Mouse (Mus musculus): ENCODE measurements at regions not wholly inside any gene's neighbourhood (a gene's known extent, or its start where the extent isn't known, plus 50 kb on each side); places are given as distances from the start of the nearest gene placed in this dataset.
A peak's percentile ranks its signal among the peaks of the same experiment; 100 is the strongest.
"Not testable (repeated sequence)": the region's sequence is repeated elsewhere in the genome, so short reads cannot be mapped to it uniquely, and the experiment has no call there.

GRCm38 (mm10) chr4:146263038-146263685 is 106.5 kb downstream of the Zfp600 start:
- intact Hi-C loops (cut with DNase I), result not testable (repeated sequence)
- peak in 1 of 2 experiments; percentile 26 for DNase-seq (ENCODE audit: extremely low spot score in 1 of 2, low spot score in 2 of 2)

- DNase-seq (ENCODE audit: extremely low spot score in 1 of 2, low spot score in 2 of 2); intact Hi-C loops (cut with DNase I): not testable (repeated sequence)
These were observed 107.2 kb downstream of the Zfp600 start for GRCm38 (mm10) chr4:146263790-146264189.

- DNase-seq (ENCODE audit: extremely low spot score in 1 of 2, low spot score in 2 of 2); intact Hi-C loops (cut with DNase I): not testable (repeated sequence)
These were observed 113.6 kb downstream of the Zfp600 start for GRCm38 (mm10) chr4:146270119-146270747.

All from left cerebral cortex, postnatal 10 days (tissue).